ENCODE assay signal across 32 mouse cellular contexts in the genomic region with DNA sequence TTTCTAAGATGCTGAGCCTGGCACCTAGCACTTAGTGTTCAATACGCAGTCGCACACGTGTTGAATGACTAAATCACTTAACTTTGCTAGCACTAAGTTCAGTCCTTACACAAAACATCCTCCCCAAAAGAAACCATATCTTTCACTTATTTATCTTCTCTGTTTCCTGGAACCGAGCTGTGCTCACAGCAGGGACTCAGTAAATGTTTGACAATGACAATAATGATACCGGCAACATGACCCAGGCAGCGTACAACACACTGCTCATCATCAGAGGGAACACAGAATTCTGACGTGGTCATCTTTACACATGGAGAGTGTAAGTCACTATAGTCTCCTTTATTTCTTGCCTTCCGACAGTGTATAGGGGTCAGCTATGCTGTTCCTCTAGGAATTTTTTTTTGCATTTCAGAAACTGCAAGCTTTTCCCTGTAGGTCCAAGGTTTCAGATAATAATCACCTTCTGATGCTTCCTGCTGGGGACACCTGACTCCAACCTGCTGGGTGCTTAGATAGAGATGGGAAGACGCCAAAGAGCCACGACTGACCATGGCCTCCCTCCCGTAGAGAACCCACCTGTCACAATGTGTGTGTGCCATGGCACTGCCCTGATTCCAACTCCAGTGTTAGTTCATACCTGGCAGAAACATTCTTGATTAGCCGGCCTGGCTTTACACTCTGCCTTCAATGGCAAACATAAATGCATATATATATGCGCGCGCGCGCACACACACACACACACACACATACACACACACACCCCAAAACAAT. TPM values are rescaled to one million over a fixed set of nuclear protein-coding genes. Genes with fewer than 3 reads are reported as not detected.
A peak's percentile ranks its signal among the peaks of the same experiment; 100 is the strongest.
DNase-seq lines count a peak whose midpoint lies in the region; ATAC-seq and TF ChIP-seq lines count a peak whose summit lies in the region.
"Had no signal": no experiment of that assay in that cellular context is flagged by ENCODE, and none has a peak within 500 bp of the region (broad histone marks: within the 10 kb centered on the region; RNA-seq: fewer than 3 reads in every experiment).

No protein-coding gene starts in this region.

- H3K4me3 ChIP-seq in hindbrain, postnatal 0 days (ENCODE audit: low read length): no peak overlapping the region
- no peak overlapping the region for H3K4me3 ChIP-seq in hindbrain, embryonic 12.5 days
- H3K4me3 ChIP-seq in midbrain, embryonic 14.5 days (replicated peaks; ENCODE audit: low read depth, low read length): no peak overlapping the region
- no peak overlapping the region for H3K4me3 ChIP-seq in lung, postnatal 0 days (ENCODE audit: low read depth, low read length)
- no peak overlapping the region for H3K4me3 ChIP-seq in thymus, adult 2 months (ENCODE audit: control insufficient read depth, insufficient read depth, low read length)
- H3K4me3 ChIP-seq: embryonic facial prominence, embryonic 13.5 days; forebrain, embryonic 10.5 days; gastrocnemius, adult 2 months; heart, adult 2 months; heart, embryonic 13.5 days; hindbrain, embryonic 13.5 days; layer of hippocampus, adult 2 months; liver, embryonic 12.5 days; midbrain, embryonic 13.5 days; neural tube, embryonic 15.5 days; stomach, embryonic 15.5 days had no signal

- H3K36me3 ChIP-seq in hindbrain, postnatal 0 days (ENCODE audit: insufficient read depth, low read length): no peaks in the 10 kb centered on the region
- H3K36me3 ChIP-seq in hindbrain, embryonic 12.5 days: no peaks in the 10 kb centered on the region
- H3K36me3 ChIP-seq in midbrain, embryonic 14.5 days (ENCODE audit: control insufficient read depth, insufficient read depth, low read length): no peaks in the 10 kb centered on the region
- H3K36me3 ChIP-seq in lung, postnatal 0 days (ENCODE audit: insufficient read depth, low read length): no peaks in the 10 kb centered on the region
- H3K36me3 ChIP-seq in thymus, adult 2 months (ENCODE audit: control insufficient read depth, insufficient read depth, low read length): no peaks in the 10 kb centered on the region
- H3K36me3 ChIP-seq: embryonic facial prominence, embryonic 13.5 days; forebrain, embryonic 10.5 days; heart, embryonic 13.5 days; hindbrain, embryonic 13.5 days; liver, embryonic 12.5 days; midbrain, embryonic 13.5 days; neural tube, embryonic 15.5 days had no signal

- H3K27ac ChIP-seq in hindbrain, postnatal 0 days: no peak overlapping the region
- H3K27ac ChIP-seq in hindbrain, embryonic 12.5 days: no peak overlapping the region
- no peak overlapping the region for H3K27ac ChIP-seq in midbrain, embryonic 14.5 days (replicated peaks; ENCODE audit: low read depth, low read length)
- H3K27ac ChIP-seq in lung, postnatal 0 days (ENCODE audit: low read length): no peak overlapping the region
- no peak overlapping the region for H3K27ac ChIP-seq in thymus, adult 2 months (ENCODE audit: control insufficient read depth, insufficient read depth, low read length)
- H3K27ac ChIP-seq: embryonic facial prominence, embryonic 13.5 days; forebrain, embryonic 10.5 days; gastrocnemius, adult 2 months; heart, adult 2 months; heart, embryonic 13.5 days; hindbrain, embryonic 13.5 days; layer of hippocampus, adult 2 months; liver, embryonic 12.5 days; macrophage; midbrain, embryonic 13.5 days; neural tube, embryonic 15.5 days; stomach, embryonic 15.5 days had no signal

- no peak overlapping the region for H3K9ac ChIP-seq in hindbrain, postnatal 0 days (replicated peaks; ENCODE audit: low read length)
- H3K9ac ChIP-seq in hindbrain, embryonic 12.5 days: no peak overlapping the region
- H3K9ac ChIP-seq in midbrain, embryonic 14.5 days (replicated peaks; ENCODE audit: low read length): no peak overlapping the region
- H3K9ac ChIP-seq in lung, postnatal 0 days (replicated peaks; ENCODE audit: low read depth): no peak overlapping the region
- H3K9ac ChIP-seq: embryonic facial prominence, embryonic 13.5 days; heart, embryonic 13.5 days; hindbrain, embryonic 13.5 days; liver, embryonic 12.5 days; liver, postnatal 0 days; midbrain, embryonic 13.5 days; neural tube, embryonic 15.5 days; stomach, embryonic 15.5 days had no signal

- no peak for TF ChIP-seq POLR2A in thymus, adult 2 months (IDR thresholded peaks at IDR 0.05; ENCODE audit: control insufficient read depth, extremely low read depth, insufficient read depth, low read length, poor library complexity)

- H3K4me1 ChIP-seq in hindbrain, postnatal 0 days (ENCODE audit: insufficient read depth, low read length): no peaks in the 10 kb centered on the region; the same call in 1 of the 2 replicates
- no peaks in the 10 kb centered on the region for H3K4me1 ChIP-seq in hindbrain, embryonic 12.5 days
- H3K4me1 ChIP-seq in midbrain, embryonic 14.5 days (ENCODE audit: control insufficient read depth, insufficient read depth, low read length): no peaks in the 10 kb centered on the region
- H3K4me1 ChIP-seq in lung, postnatal 0 days (ENCODE audit: insufficient read depth, low read depth, low read length): no peaks in the 10 kb centered on the region
- no peaks in the 10 kb centered on the region for H3K4me1 ChIP-seq in thymus, adult 2 months (replicated peaks; ENCODE audit: control insufficient read depth, insufficient read depth, low read length)
- H3K4me1 ChIP-seq: forebrain, embryonic 10.5 days; hindbrain, embryonic 13.5 days; liver, embryonic 12.5 days; midbrain, embryonic 13.5 days; neural tube, embryonic 15.5 days; stomach, embryonic 15.5 days had no signal

- H3K27me3 ChIP-seq in hindbrain, postnatal 0 days (ENCODE audit: insufficient read depth, low read length): no peaks in the 10 kb centered on the region
- no peaks in the 10 kb centered on the region for H3K27me3 ChIP-seq in hindbrain, embryonic 12.5 days
- H3K27me3 ChIP-seq in midbrain, embryonic 14.5 days (ENCODE audit: control insufficient read depth, insufficient read depth, low read length): no peaks in the 10 kb centered on the region
- no peaks in the 10 kb centered on the region for H3K27me3 ChIP-seq in lung, postnatal 0 days (replicated peaks; ENCODE audit: insufficient read depth, low read length)
- H3K27me3 ChIP-seq in thymus, adult 2 months (ENCODE audit: control insufficient read depth, insufficient read depth, low read length): no peaks in the 10 kb centered on the region
- H3K27me3 ChIP-seq: embryonic facial prominence, embryonic 13.5 days; heart, embryonic 13.5 days; hindbrain, embryonic 13.5 days; liver, embryonic 12.5 days; midbrain, embryonic 13.5 days; neural tube, embryonic 15.5 days; stomach, embryonic 15.5 days had no signal

- peak; percentile 24 for DNase-seq in hindbrain, postnatal 0 days (ENCODE audit: low spot score)
- peak; percentile 96 for DNase-seq in cerebellum, adult 11-12 months
- DNase-seq in cerebellum, adult 9-11 months: peak; percentile 97
- DNase-seq in yolk sac, embryonic 10.5 days (ENCODE audit: low spot score): peak; percentile 63
- no peak for DNase-seq in midbrain, embryonic 14.5 days
- DNase-seq in lung, postnatal 0 days (ENCODE audit: low spot score): no peak
- DNase-seq in thymus, adult 2 months: no peak
- DNase-seq: adrenal gland, adult 8-10 months; embryo, embryonic 11 days; gastrocnemius, adult 2 months; gastrocnemius, postnatal 36 days; heart, adult 2 months; heart, postnatal 10 days; kidney, adult 18-20 months; kidney, postnatal 36 days; liver, postnatal 0 days; retina, postnatal 1 day; right cerebral cortex, postnatal 14 days; thymus, postnatal 14 days had no signal

- H3K4me2 ChIP-seq in hindbrain, postnatal 0 days (ENCODE audit: low read depth, low read length): no peak overlapping the region
- no peak overlapping the region for H3K4me2 ChIP-seq in hindbrain, embryonic 12.5 days (replicated peaks)
- H3K4me2 ChIP-seq in midbrain, embryonic 14.5 days (ENCODE audit: low read length): no peak overlapping the region
- no peak overlapping the region for H3K4me2 ChIP-seq in lung, postnatal 0 days (replicated peaks; ENCODE audit: low read depth, low read length)
- H3K4me2 ChIP-seq: embryonic facial prominence, embryonic 13.5 days; heart, embryonic 13.5 days; hindbrain, embryonic 13.5 days; liver, embryonic 12.5 days; midbrain, embryonic 13.5 days; neural tube, embryonic 15.5 days; stomach, embryonic 15.5 days had no signal

- no peaks in the 10 kb centered on the region for H3K9me3 ChIP-seq in hindbrain, postnatal 0 days (ENCODE audit: low read length)
- H3K9me3 ChIP-seq in hindbrain, embryonic 12.5 days (replicated peaks): no peaks in the 10 kb centered on the region
- no peaks in the 10 kb centered on the region for H3K9me3 ChIP-seq in midbrain, embryonic 14.5 days (ENCODE audit: control insufficient read depth, low read length)
- H3K9me3 ChIP-seq in lung, postnatal 0 days (ENCODE audit: low read length): no peaks in the 10 kb centered on the region
- H3K9me3 ChIP-seq: embryonic facial prominence, embryonic 13.5 days; forebrain, embryonic 10.5 days; heart, embryonic 13.5 days; hindbrain, embryonic 13.5 days; liver, embryonic 12.5 days; neural tube, embryonic 15.5 days; stomach, embryonic 15.5 days had no signal

- TF ChIP-seq CTCF in hindbrain, postnatal 0 days (IDR thresholded peaks at IDR 0.05; ENCODE audit: low read depth): no peak
- no peak for TF ChIP-seq CTCF in lung, postnatal 0 days (IDR thresholded peaks at IDR 0.05)
- TF ChIP-seq CTCF in thymus, adult 2 months (IDR thresholded peaks at IDR 0.05; ENCODE audit: borderline replicate concordance, control insufficient read depth, extremely low read depth, insufficient read depth, low read length, poor library complexity): no peak

- no peak for TF ChIP-seq EP300 in lung, postnatal 0 days (IDR thresholded peaks at IDR 0.05)

- 82% methylated on average over 17 of the region's 17 CpGs for WGBS in hindbrain, postnatal 0 days
- WGBS in hindbrain, embryonic 12.5 days: 90% methylated on average over 17 of the region's 17 CpGs
- whole genome bisulfite sequencing in midbrain, embryonic 14.5 days: 94% methylated on average over 17 of the region's 17 CpGs
- WGBS in lung, postnatal 0 days: 82% methylated on average over 17 of the region's 17 CpGs
- WGBS in thymus, adult 2 months: 97% methylated on average over 17 of the region's 17 CpGs

- ATAC-seq in hindbrain, postnatal 0 days: 0 out of 2 replicates have a peak, but pooled peaks have one; percentile 39
- no peak for ATAC-seq in hindbrain, embryonic 12.5 days (ENCODE audit: low FRiP score)
- no peak for ATAC-seq in midbrain, embryonic 14.5 days (ENCODE audit: low FRiP score, low TSS enrichment)
- ATAC-seq in lung, postnatal 0 days: no peak
- ATAC-seq: activated CD4-positive, CD25-positive, alpha-beta regulatory T cell, adult 4 months; forebrain, embryonic 16.5 days; liver, embryonic 12.5 days; liver, postnatal 0 days; midbrain, embryonic 13.5 days had no signal

RNA-seq across cellular contexts. Expression of gene Eps8, which starts 46.3 kb away (rescaled TPM):
- total RNA-seq in hindbrain, postnatal 0 days (2014; rRNA removed): 31.8 and 32.2 TPM in 2 replicates
- polyA plus RNA-seq in hindbrain, postnatal 0 days (2015; fragmentation: Nextera tagmentation; extraction: Ambion mirVana): 40.0 and 43.3 TPM in 2 replicates
- polyA plus RNA-seq in hindbrain, embryonic 12.5 days (2016; fragmentation: Nextera tagmentation; extraction: Ambion mirVana): 11.9 and 13.6 TPM in 2 replicates
- polyA plus RNA-seq in midbrain, embryonic 14.5 days (2014; fragmentation: Nextera tagmentation; extraction: Ambion mirVana): 19.2 and 21.0 TPM in 2 replicates
- 24.4 and 27.8 TPM in 2 replicates for polyA plus RNA-seq in lung, postnatal 0 days (2015; fragmentation: Nextera tagmentation; extraction: Ambion mirVana)
- polyA plus RNA-seq in thymus, adult 2 months (2012; rRNA removed): 1.8 and 2.5 TPM in 2 replicates

Comparison
In these comparisons a context has a peak if more than half of its experiments do, and no peak if none do; other contexts are left out.
1. DNase-seq: peak in hindbrain, postnatal 0 days (single experiment), cerebellum, adult 11-12 months (single experiment), cerebellum, adult 9-11 months (single experiment) and yolk sac, embryonic 10.5 days (single experiment); none in midbrain, embryonic 14.5 days (single experiment), lung, postnatal 0 days (single experiment) and thymus, adult 2 months (single experiment).